Mouse (Mus musculus): ENCODE results near the gene Syde2. TPM values are rescaled to one million over a fixed set of nuclear protein-coding genes. Genes with fewer than 3 reads are reported as not detected.

The Syde2 gene
- polyA plus RNA-seq, 1 experiment from 2014 or later = 1.1 TPM

GRCm38 (mm10) chr3:145986317-145987001 lies 1.2 kb upstream of the Syde2 start:
- Histone ChIP-seq H3K27me3 (ENCODE audit: control insufficient read depth, insufficient read depth, low read length) (peaks cover 17% of the 10 kb centered on the region), H3K9ac (ENCODE audit: low read length) (no peak overlapping the region), H3K4me3 (ENCODE audit: low read depth, low read length) (no peak overlapping the region), H3K4me1 (ENCODE audit: control insufficient read depth, insufficient read depth, low read length) (peaks cover 5% of the 10 kb centered on the region), H3K36me3 (ENCODE audit: control insufficient read depth, insufficient read depth, low read length) (no peaks in the 10 kb centered on the region), H3K27ac (ENCODE audit: low read depth, low read length) (no peak overlapping the region), H3K4me2 (ENCODE audit: low read depth) (no peak overlapping the region), H3K9me3 (ENCODE audit: control insufficient read depth, low read length) (no peaks in the 10 kb centered on the region)
- WGBS = 73% methylated on average over 6 of the region's 6 CpGs
- DNase-seq (ENCODE audit: low spot score) (no peak), ATAC-seq (ENCODE audit: insufficient read depth, low FRiP score, low TSS enrichment) (no peak)

DNA sequence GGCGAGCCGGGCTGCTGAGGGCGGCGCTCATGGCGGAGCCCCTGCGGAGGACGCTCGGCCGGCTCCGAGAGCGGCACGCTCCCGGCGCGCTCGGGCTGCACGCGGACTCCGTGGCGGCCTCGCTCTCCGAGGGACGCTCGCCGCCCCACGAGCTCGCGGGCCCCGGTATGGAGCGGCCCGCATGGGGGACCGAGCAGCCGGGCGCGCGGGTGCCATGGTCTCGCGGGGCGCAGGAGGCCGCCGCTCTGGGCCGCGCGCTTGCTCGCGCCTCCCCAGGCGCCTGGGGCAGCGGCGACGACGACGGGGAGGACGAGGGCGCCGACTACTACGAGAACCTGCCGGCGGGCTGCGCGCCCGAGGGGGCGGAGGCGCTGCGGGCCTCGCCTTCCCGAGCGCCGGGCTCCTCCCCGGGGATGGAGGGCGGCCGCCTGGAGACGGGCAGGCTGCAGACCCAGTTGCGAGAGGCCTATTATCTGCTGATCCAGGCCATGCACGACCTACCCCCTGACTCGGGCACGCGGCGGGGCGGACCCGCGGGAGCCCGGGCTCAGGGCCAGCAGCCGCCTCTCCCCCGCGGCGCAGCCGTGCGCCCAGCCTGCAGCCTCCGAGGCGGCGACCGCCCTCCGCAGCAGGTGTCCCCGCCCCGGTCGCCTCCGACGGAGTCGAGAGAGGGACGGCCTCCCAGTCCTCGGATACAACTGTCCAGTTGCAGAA lies 457 bp downstream of the Syde2 start:
- Histone ChIP-seq H3K4me2 (ENCODE audit: low read depth) (peak overlapping the region; percentile 81), H3K27me3 (ENCODE audit: control insufficient read depth, insufficient read depth, low read length) (peaks cover 17% of the 10 kb centered on the region), H3K4me3 (ENCODE audit: low read depth, low read length) (peak overlapping the region; percentile 65), H3K9me3 (ENCODE audit: control insufficient read depth, low read length) (no peaks in the 10 kb centered on the region), H3K27ac (ENCODE audit: low read depth, low read length) (no peak overlapping the region), H3K36me3 (ENCODE audit: control insufficient read depth, insufficient read depth, low read length) (no peaks in the 10 kb centered on the region), H3K9ac (ENCODE audit: low read length) (peak overlapping the region; percentile 66), H3K4me1 (ENCODE audit: control insufficient read depth, insufficient read depth, low read length) (peaks cover 5% of the 10 kb centered on the region)
- under 1% methylated on average over 85 of the region's 101 CpGs for WGBS
- DNase-seq (ENCODE audit: low spot score) (peak; percentile 55), ATAC-seq (ENCODE audit: insufficient read depth, low FRiP score, low TSS enrichment) (peak; percentile 71)

DNA sequence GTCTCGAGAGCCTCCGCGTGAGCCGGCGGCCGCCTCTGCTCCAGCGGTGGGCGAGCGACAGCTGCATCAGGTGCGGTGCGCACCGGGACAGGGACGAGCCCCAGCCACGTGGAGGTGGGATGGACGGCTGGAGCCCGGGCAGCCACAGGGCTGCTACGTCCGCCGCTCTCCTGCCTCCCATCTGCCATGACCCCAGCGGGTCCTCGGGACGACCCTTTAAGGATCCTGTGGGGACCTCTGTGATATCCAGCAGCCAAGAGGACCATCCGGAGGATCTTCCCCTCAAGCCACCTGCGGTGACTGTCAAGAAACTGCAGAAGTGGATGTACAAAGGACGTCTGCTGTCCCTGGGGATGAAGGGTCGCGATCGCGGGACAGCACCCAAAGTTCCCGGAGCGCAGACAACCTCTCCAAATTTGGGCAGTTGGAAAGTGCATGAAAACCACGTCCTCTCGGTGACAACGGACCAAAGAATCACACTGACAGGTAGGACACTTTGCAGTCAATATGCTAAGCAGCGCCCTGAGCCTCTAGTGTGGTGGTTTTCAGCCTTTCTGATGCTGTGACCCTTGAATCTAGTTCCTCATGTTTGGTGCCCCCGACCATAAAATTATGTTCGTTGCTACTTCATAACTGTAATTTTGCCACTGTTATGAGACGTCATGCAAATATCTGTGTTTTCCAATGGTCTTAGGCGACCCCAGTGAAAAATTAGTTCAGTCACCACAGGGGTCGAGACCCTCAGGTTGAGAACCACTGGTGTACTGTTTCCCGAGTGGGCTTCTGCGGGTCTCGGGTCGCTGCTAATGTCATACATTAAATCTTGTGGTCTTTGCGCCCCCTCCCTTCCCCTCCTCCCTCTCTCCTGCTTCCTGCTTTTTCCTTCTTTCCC lies 1.3 kb downstream of the Syde2 start:
- under 1% methylated on average over 45 of the region's 45 CpGs for WGBS

DNA sequence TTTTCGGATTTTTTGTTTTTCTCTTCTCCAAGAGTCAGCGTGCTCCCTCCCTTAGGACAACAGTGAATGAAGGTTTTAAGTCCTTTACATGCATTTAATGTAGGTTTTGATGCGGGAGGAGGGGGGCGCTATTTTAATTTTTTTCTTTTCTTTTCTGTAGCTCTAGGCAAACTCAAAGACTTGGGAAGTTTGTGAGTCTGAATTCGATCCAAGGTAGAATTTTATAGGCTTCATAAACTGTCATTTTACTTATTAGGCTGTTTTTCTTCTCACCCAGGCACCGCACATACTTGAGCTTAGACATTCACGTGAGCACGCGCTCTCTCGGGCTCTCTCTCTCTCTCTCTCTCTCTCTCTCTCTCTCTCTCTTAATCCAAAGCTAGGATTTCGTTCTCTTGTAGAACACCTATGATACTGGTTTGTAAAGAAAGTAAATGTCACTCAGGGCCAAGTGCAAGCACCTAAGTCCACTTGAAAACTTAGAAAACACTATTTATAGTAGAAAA lies 2.0 kb downstream of the Syde2 start:
- peaks cover 17% of the 10 kb centered on the region for H3K27me3 ChIP-seq (ENCODE audit: control insufficient read depth, insufficient read depth, low read length)
- H3K27ac ChIP-seq (ENCODE audit: low read depth, low read length) = no peak overlapping the region
- 12% methylated on average over 11 of the region's 11 CpGs for WGBS
- H3K4me1 ChIP-seq (ENCODE audit: control insufficient read depth, insufficient read depth, low read length) = peaks cover 5% of the 10 kb centered on the region
- H3K36me3 ChIP-seq (ENCODE audit: control insufficient read depth, insufficient read depth, low read length) = no peaks in the 10 kb centered on the region
- ATAC-seq (ENCODE audit: insufficient read depth, low FRiP score, low TSS enrichment) (no peak), DNase-seq (ENCODE audit: low spot score) (no peak)
- H3K4me2 ChIP-seq (ENCODE audit: low read depth) = peak overlapping the region; percentile 81
- H3K4me3 ChIP-seq (ENCODE audit: low read depth, low read length) = peak overlapping the region; percentile 65; the same call in 1 of the 2 replicates
- H3K9ac ChIP-seq (ENCODE audit: low read length) = no peak overlapping the region
- H3K9me3 ChIP-seq (ENCODE audit: control insufficient read depth, low read length) = no peaks in the 10 kb centered on the region

More for the DNA sequence above, 1.3 kb downstream of the Syde2 start:
- H3K9ac ChIP-seq (ENCODE audit: low read length) = peak overlapping the region; percentile 66
- no peaks in the 10 kb centered on the region for H3K9me3 ChIP-seq (ENCODE audit: control insufficient read depth, low read length)
- peaks cover 17% of the 10 kb centered on the region for H3K27me3 ChIP-seq (ENCODE audit: control insufficient read depth, insufficient read depth, low read length)
- H3K27ac ChIP-seq (ENCODE audit: low read depth, low read length) = no peak overlapping the region
- H3K4me2 ChIP-seq (ENCODE audit: low read depth) = peak overlapping the region; percentile 81
- peaks cover 5% of the 10 kb centered on the region for H3K4me1 ChIP-seq (ENCODE audit: control insufficient read depth, insufficient read depth, low read length)
- peak overlapping the region; percentile 65 for H3K4me3 ChIP-seq (ENCODE audit: low read depth, low read length)
- H3K36me3 ChIP-seq (ENCODE audit: control insufficient read depth, insufficient read depth, low read length) = no peaks in the 10 kb centered on the region
- peak; percentile 8; the same call in 1 of the 2 replicates for ATAC-seq (ENCODE audit: insufficient read depth, low FRiP score, low TSS enrichment)
- peak; percentile 43 for DNase-seq (ENCODE audit: low spot score)

DNA sequence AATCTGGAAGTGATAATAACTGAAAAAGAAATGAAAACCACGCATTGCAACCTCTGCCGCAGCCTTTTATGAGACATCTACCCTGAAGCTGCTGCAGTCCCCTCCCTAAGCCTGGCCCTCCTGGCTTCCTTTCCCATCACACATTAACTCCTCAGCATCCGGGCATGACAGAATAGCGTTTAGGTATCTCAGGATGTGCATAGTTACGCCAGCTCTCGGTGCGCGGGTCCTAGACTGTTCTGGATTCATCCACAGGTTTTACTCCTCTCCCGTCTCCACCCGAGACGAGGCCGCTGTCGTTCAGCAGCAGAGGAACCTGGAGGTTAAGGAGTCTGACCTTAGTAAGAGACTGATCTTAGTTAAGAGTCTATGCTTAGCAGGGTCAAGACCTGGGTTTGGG lies 3.5 kb downstream of the Syde2 start:
- Histone ChIP-seq H3K9ac (ENCODE audit: low read length) (no peak overlapping the region), H3K4me2 (ENCODE audit: low read depth) (no peak overlapping the region)
- 88% methylated on average over 13 of the region's 13 CpGs for WGBS

GRCm38 (mm10) chr3:145991976-145992730 lies 4.5 kb downstream of the Syde2 start:
- ATAC-seq (ENCODE audit: insufficient read depth, low FRiP score, low TSS enrichment) (no peak), DNase-seq (ENCODE audit: low spot score) (no peak)
- H3K4me2 ChIP-seq (ENCODE audit: low read depth) = no peak overlapping the region
- H3K27me3 ChIP-seq (ENCODE audit: control insufficient read depth, insufficient read depth, low read length) = peaks cover 12% of the 10 kb centered on the region
- H3K4me3 ChIP-seq (ENCODE audit: low read depth, low read length) = no peak overlapping the region
- WGBS = 90% methylated on average over 10 of the region's 10 CpGs
- no peak overlapping the region for H3K27ac ChIP-seq (ENCODE audit: low read depth, low read length)
- H3K9ac ChIP-seq (ENCODE audit: low read length) = no peak overlapping the region
- no peaks in the 10 kb centered on the region for H3K36me3 ChIP-seq (ENCODE audit: control insufficient read depth, insufficient read depth, low read length)
- no peaks in the 10 kb centered on the region for H3K9me3 ChIP-seq (ENCODE audit: control insufficient read depth, low read length)
- H3K4me1 ChIP-seq (ENCODE audit: control insufficient read depth, insufficient read depth, low read length) = peaks cover 5% of the 10 kb centered on the region

More for the DNA sequence above, 3.5 kb downstream of the Syde2 start:
- H3K9me3 ChIP-seq (ENCODE audit: control insufficient read depth, low read length) = no peaks in the 10 kb centered on the region
- H3K4me3 ChIP-seq (ENCODE audit: low read depth, low read length) = no peak overlapping the region
- ATAC-seq (ENCODE audit: insufficient read depth, low FRiP score, low TSS enrichment) = no peak
- DNase-seq (ENCODE audit: low spot score) = no peak
- H3K27me3 ChIP-seq (ENCODE audit: control insufficient read depth, insufficient read depth, low read length) = peaks cover 17% of the 10 kb centered on the region
- no peak overlapping the region for H3K27ac ChIP-seq (ENCODE audit: low read depth, low read length)
- H3K36me3 ChIP-seq (ENCODE audit: control insufficient read depth, insufficient read depth, low read length) = no peaks in the 10 kb centered on the region
- H3K4me1 ChIP-seq (ENCODE audit: control insufficient read depth, insufficient read depth, low read length) = peaks cover 5% of the 10 kb centered on the region

DNA sequence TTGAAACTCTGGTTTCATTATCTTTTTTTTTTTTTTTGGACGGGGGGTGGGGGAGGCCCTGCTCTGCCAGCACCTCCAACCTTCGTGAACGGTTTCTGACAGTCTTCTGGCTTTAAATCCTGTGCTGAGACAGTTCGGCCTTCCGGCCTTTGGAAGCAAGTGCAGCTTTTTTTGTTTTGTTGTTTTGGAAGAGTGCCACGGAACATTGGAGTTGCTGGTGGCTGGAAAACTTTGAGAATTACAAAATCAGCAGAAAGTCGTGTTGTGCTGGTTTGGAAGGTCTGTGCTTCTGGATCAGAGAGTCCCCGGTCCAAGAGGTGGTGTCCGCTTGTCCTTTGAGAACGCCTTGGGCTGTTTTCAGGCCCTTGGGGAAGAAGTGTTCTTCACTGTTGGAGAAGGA lies 5.1 kb downstream of the Syde2 start:
- Histone ChIP-seq H3K36me3 (ENCODE audit: control insufficient read depth, insufficient read depth, low read length) (no peaks in the 10 kb centered on the region), H3K4me1 (ENCODE audit: control insufficient read depth, insufficient read depth, low read length) (peaks cover 5% of the 10 kb centered on the region), H3K27me3 (ENCODE audit: control insufficient read depth, insufficient read depth, low read length) (peaks cover 9% of the 10 kb centered on the region), H3K4me3 (ENCODE audit: low read depth, low read length) (no peak overlapping the region), H3K9ac (ENCODE audit: low read length) (no peak overlapping the region), H3K4me2 (ENCODE audit: low read depth) (no peak overlapping the region), H3K27ac (ENCODE audit: low read depth, low read length) (no peak overlapping the region), H3K9me3 (ENCODE audit: control insufficient read depth, low read length) (no peaks in the 10 kb centered on the region)
- 93% methylated on average over 10 of the region's 10 CpGs for WGBS
- no peak for DNase-seq (ENCODE audit: low spot score)
- no peak for ATAC-seq (ENCODE audit: insufficient read depth, low FRiP score, low TSS enrichment)

Data from neural tube, embryonic 11.5 days (tissue).